Mouse (Mus musculus): ENCODE measurements around the gene Znrf1. TPM values are rescaled to one million over a fixed set of nuclear protein-coding genes. Genes with fewer than 3 reads are reported as not detected.
A peak's percentile ranks its signal among the peaks of the same experiment; 100 is the strongest.

The Znrf1 gene
- polyA plus RNA-seq, 1 experiment from 2014 or later: 4.8 TPM

GRCm38 (mm10) chr8:111538194-111538593 is 2.3 kb downstream of the Znrf1 start:
- no peaks in the 10 kb centered on the region for H3K36me3 ChIP-seq (ENCODE audit: control insufficient read depth, insufficient read depth)
- 19% methylated on average over 2 of the region's 2 CpGs for WGBS (ENCODE audit: insufficient replicate concordance)
- no peak overlapping the region; the same call in 1 of the 2 replicates for H3K9ac ChIP-seq (ENCODE audit: low read depth, low read length)
- no peak for ATAC-seq (ENCODE audit: low read depth)
- no peaks in the 10 kb centered on the region for H3K9me3 ChIP-seq (replicated peaks; ENCODE audit: control insufficient read depth, low read length)
- H3K4me3 ChIP-seq (ENCODE audit: low read depth, low read length): peak overlapping the region; percentile 78
- H3K4me2 ChIP-seq (ENCODE audit: low read depth, low read length): peak overlapping the region; percentile 99
- peak overlapping the region; percentile 33; the same call in 1 of the 2 replicates for H3K27ac ChIP-seq (ENCODE audit: low read length)
- H3K4me1 ChIP-seq (ENCODE audit: control insufficient read depth, low read depth, low read length): peaks cover 24% of the 10 kb centered on the region
- no peaks in the 10 kb centered on the region for H3K27me3 ChIP-seq (ENCODE audit: control insufficient read depth, insufficient read depth, low read depth, low read length)

- Histone ChIP-seq H3K4me2 (ENCODE audit: low read depth, low read length) (peak overlapping the region; percentile 8; the same call in 1 of the 2 replicates), H3K27me3 (ENCODE audit: control insufficient read depth, insufficient read depth, low read depth, low read length) (no peaks in the 10 kb centered on the region), H3K27ac (ENCODE audit: low read length) (peak overlapping the region; percentile 43), H3K36me3 (ENCODE audit: control insufficient read depth, insufficient read depth) (no peaks in the 10 kb centered on the region), H3K9ac (ENCODE audit: low read depth, low read length) (no peak overlapping the region), H3K4me3 (ENCODE audit: low read depth, low read length) (no peak overlapping the region), H3K4me1 (ENCODE audit: control insufficient read depth, low read depth, low read length) (peaks cover 26% of the 10 kb centered on the region), H3K9me3 (replicated peaks; ENCODE audit: control insufficient read depth, low read length) (no peaks in the 10 kb centered on the region)
- WGBS (ENCODE audit: insufficient replicate concordance): 30% methylated on average over 10 of the region's 10 CpGs
- no peak for ATAC-seq (ENCODE audit: low read depth)
Observed at GRCm38 (mm10) chr8:111539422-111540076, 3.7 kb downstream of the Znrf1 start.

DNA sequence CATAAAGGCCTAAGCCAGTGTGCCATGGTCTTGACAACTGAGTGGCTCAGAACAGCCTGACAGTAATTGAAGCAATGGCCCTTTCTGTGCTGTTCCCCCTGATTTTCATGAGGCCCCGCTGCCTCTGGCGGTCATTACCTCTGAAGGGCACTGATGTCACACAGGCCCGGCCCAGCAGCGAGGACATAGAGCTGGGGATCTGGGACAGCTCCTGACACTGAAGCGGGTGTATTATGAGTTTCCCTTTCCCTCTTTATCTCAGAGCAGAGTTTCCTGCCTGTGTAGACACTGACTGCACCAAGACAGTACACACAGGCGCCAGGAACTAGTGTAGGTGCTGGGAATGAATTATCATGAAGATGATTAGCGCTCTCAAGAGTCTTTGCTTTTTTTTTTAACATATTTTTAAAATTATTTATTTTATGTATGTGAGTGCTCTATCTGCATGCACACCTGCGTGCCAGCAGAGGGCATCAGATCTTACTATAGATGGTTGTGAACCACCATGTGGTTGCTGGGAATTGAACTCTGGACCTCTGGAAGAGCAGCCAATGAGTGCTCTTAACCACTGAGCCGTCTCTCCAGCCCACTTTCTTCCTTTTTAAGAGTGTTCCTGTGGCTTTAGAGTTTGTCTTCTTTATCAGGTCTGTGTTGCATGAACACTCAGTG is 7.9 kb downstream of the Znrf1 start:
- no peaks in the 10 kb centered on the region for H3K36me3 ChIP-seq (ENCODE audit: control insufficient read depth, insufficient read depth)
- peaks cover 15% of the 10 kb centered on the region for H3K4me1 ChIP-seq (ENCODE audit: control insufficient read depth, low read depth, low read length)

GRCm38 (mm10) chr8:111545406-111546156 is 9.7 kb downstream of the Znrf1 start:
- H3K9ac ChIP-seq (ENCODE audit: low read depth, low read length): no peak overlapping the region
- H3K4me1 ChIP-seq (ENCODE audit: control insufficient read depth, low read depth, low read length): peaks cover 20% of the 10 kb centered on the region
- no peak overlapping the region for H3K4me2 ChIP-seq (ENCODE audit: low read depth, low read length)
- WGBS (ENCODE audit: insufficient replicate concordance): 51% methylated on average over 8 of the region's 8 CpGs
- H3K27ac ChIP-seq (ENCODE audit: low read length): no peak overlapping the region
- no peaks in the 10 kb centered on the region for H3K36me3 ChIP-seq (ENCODE audit: control insufficient read depth, insufficient read depth)
- no peak for ATAC-seq (ENCODE audit: low read depth)
- no peaks in the 10 kb centered on the region for H3K27me3 ChIP-seq (ENCODE audit: control insufficient read depth, insufficient read depth, low read depth, low read length)
- no peaks in the 10 kb centered on the region for H3K9me3 ChIP-seq (replicated peaks; ENCODE audit: control insufficient read depth, low read length)
- H3K4me3 ChIP-seq (ENCODE audit: low read depth, low read length): no peak overlapping the region

More for the DNA sequence above, 7.9 kb downstream of the Znrf1 start:
- no peak overlapping the region for H3K4me2 ChIP-seq (ENCODE audit: low read depth, low read length)
- ATAC-seq (ENCODE audit: low read depth): no peak
- no peak overlapping the region for H3K27ac ChIP-seq (ENCODE audit: low read length)
- 46% methylated on average over 9 of the region's 9 CpGs for WGBS (ENCODE audit: insufficient replicate concordance)
- no peak overlapping the region for H3K9ac ChIP-seq (ENCODE audit: low read depth, low read length)
- H3K4me3 ChIP-seq (ENCODE audit: low read depth, low read length): no peak overlapping the region
- H3K9me3 ChIP-seq (replicated peaks; ENCODE audit: control insufficient read depth, low read length): no peaks in the 10 kb centered on the region
- H3K27me3 ChIP-seq (ENCODE audit: control insufficient read depth, insufficient read depth, low read depth, low read length): no peaks in the 10 kb centered on the region

GRCm38 (mm10) chr8:111547144-111547543 is 11.2 kb downstream of the Znrf1 start:
- Histone ChIP-seq H3K9ac (ENCODE audit: low read depth, low read length) (no peak overlapping the region), H3K27ac (ENCODE audit: low read length) (no peak overlapping the region), H3K4me2 (ENCODE audit: low read depth, low read length) (no peak overlapping the region), H3K9me3 (replicated peaks; ENCODE audit: control insufficient read depth, low read length) (no peaks in the 10 kb centered on the region), H3K27me3 (ENCODE audit: control insufficient read depth, insufficient read depth, low read depth, low read length) (no peaks in the 10 kb centered on the region), H3K4me3 (ENCODE audit: low read depth, low read length) (no peak overlapping the region), H3K36me3 (ENCODE audit: control insufficient read depth, insufficient read depth) (no peaks in the 10 kb centered on the region), H3K4me1 (ENCODE audit: control insufficient read depth, low read depth, low read length) (peaks cover 10% of the 10 kb centered on the region)
- no peak for ATAC-seq (ENCODE audit: low read depth)
- WGBS (ENCODE audit: insufficient replicate concordance): 84% methylated on average over 3 of the region's 3 CpGs

DNA sequence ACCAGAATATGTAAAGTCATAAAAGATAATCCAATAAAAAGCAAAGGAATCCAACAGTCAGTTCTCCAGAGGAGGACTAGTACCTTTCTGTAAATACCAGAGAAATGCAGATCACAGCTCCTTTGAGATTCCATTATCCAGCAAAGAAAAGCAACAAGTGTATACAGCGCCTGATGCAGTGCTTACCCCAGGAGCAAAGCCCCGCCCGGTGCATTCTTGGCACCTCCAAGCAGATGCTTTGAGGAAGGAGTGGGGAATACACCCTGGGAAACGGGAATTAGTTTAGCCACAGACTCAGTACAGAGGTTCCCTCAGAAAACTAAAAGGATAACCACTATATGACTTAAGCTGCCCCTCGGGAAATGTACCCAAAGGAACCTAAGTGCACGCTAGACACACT is 12.3 kb downstream of the Znrf1 start:
- no peak overlapping the region for H3K4me2 ChIP-seq (ENCODE audit: low read depth, low read length)
- no peak overlapping the region for H3K27ac ChIP-seq (ENCODE audit: low read length)
- ATAC-seq (ENCODE audit: low read depth): no peak
- no peaks in the 10 kb centered on the region for H3K27me3 ChIP-seq (ENCODE audit: control insufficient read depth, insufficient read depth, low read depth, low read length)
- H3K9me3 ChIP-seq (replicated peaks; ENCODE audit: control insufficient read depth, low read length): no peaks in the 10 kb centered on the region
- H3K4me3 ChIP-seq (ENCODE audit: low read depth, low read length): no peak overlapping the region
- no peak overlapping the region for H3K9ac ChIP-seq (ENCODE audit: low read depth, low read length)
- peaks cover 10% of the 10 kb centered on the region for H3K4me1 ChIP-seq (ENCODE audit: control insufficient read depth, low read depth, low read length)
- 81% methylated on average over 6 of the region's 6 CpGs for WGBS (ENCODE audit: insufficient replicate concordance)
- no peaks in the 10 kb centered on the region for H3K36me3 ChIP-seq (ENCODE audit: control insufficient read depth, insufficient read depth)

DNA sequence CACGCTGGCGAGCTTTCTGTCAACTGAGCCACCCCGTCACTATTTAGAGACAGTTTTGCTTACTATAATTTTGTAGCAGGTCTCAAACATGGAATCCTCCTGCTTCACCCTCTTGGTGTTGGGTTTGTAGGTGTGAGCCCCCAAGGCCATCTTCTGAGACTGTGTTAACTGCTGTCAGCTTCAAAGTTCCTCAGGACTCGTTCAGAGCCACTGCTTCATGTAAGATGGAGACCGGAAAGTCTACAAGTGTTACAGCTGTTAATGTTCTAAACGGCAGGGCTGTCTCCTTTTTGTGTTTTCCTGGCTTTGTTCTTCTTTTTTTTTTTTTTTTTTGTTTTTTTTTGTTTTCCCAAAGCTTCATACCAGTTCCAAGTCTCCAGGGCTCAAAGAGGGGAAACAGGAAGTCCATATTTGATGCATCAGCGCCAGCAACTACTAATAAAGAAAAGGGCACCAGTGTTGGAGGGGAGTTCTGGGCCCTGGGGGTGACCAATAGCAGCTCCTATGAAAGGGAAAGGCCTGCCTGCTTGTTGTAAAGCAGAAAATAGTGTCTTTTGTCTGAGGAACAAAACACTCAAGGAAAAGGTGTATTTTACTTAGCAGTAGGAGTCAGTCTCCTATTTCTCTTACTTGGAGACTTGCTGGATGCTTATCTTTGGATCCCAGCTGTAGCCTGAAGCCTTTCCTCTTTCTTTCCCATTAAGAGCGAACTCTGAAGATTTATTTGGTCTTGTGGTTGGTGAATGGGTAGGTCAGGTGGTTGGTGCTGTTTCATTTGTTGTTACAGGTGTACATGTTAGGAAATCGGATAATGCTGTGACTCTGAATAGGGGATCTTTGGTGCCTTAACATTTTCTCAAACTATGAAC is 14.3 kb downstream of the Znrf1 start:
- Histone ChIP-seq H3K4me2 (ENCODE audit: low read depth, low read length) (no peak overlapping the region), H3K27ac (ENCODE audit: low read length) (no peak overlapping the region; the same call in 1 of the 2 replicates)
- no peak for ATAC-seq (ENCODE audit: low read depth)

DNA sequence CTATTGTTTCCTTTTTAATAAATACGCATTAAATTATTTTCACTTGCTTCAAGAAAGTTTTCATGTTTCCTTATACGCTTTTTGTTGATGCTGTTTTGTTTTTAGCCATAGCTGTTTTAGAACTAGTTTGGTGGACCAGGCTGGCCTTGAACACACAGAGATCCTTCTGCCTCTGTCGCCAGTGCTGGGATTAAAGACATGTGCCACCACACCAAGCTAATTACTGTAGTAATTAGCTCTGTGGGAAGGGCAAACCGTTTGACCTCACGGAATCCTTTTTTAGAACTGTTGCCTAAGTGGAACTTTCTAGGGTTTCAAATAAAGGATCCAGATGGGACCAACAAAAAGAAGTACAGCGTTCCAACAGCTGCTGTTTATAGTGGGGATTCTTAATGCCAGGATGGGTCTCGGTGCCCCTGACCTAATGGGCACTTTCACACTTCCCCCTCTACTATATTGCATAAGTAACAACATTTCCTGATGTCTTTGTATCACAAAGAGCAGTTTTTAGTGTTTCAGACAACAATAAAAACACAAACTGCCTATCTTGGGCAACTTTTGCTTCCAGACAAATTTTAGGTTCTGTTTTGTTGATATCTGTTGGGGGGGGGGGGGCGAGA is 15.7 kb downstream of the Znrf1 start:
- Histone ChIP-seq H3K27ac (ENCODE audit: low read length) (no peak overlapping the region), H3K4me2 (ENCODE audit: low read depth, low read length) (no peak overlapping the region), H3K27me3 (ENCODE audit: control insufficient read depth, insufficient read depth, low read depth, low read length) (no peaks in the 10 kb centered on the region), H3K4me1 (ENCODE audit: control insufficient read depth, low read depth, low read length) (peaks cover 5% of the 10 kb centered on the region), H3K9ac (ENCODE audit: low read depth, low read length) (no peak overlapping the region), H3K36me3 (ENCODE audit: control insufficient read depth, insufficient read depth) (no peaks in the 10 kb centered on the region), H3K4me3 (ENCODE audit: low read depth, low read length) (no peak overlapping the region), H3K9me3 (replicated peaks; ENCODE audit: control insufficient read depth, low read length) (no peaks in the 10 kb centered on the region)
- 67% methylated on average over 8 of the region's 8 CpGs for WGBS (ENCODE audit: insufficient replicate concordance)
- ATAC-seq (ENCODE audit: low read depth): no peak

More for the DNA sequence above, 14.3 kb downstream of the Znrf1 start:
- Histone ChIP-seq H3K9ac (ENCODE audit: low read depth, low read length) (no peak overlapping the region), H3K4me1 (ENCODE audit: control insufficient read depth, low read depth, low read length) (peaks cover 8% of the 10 kb centered on the region), H3K4me3 (ENCODE audit: low read depth, low read length) (no peak overlapping the region), H3K36me3 (ENCODE audit: control insufficient read depth, insufficient read depth) (no peaks in the 10 kb centered on the region), H3K9me3 (replicated peaks; ENCODE audit: control insufficient read depth, low read length) (no peaks in the 10 kb centered on the region), H3K27me3 (ENCODE audit: control insufficient read depth, insufficient read depth, low read depth, low read length) (no peaks in the 10 kb centered on the region)
- 44% methylated on average over 9 of the region's 9 CpGs for WGBS (ENCODE audit: insufficient replicate concordance)
